Mouse (Mus musculus): ENCODE results near the gene Ank2.

DNA sequence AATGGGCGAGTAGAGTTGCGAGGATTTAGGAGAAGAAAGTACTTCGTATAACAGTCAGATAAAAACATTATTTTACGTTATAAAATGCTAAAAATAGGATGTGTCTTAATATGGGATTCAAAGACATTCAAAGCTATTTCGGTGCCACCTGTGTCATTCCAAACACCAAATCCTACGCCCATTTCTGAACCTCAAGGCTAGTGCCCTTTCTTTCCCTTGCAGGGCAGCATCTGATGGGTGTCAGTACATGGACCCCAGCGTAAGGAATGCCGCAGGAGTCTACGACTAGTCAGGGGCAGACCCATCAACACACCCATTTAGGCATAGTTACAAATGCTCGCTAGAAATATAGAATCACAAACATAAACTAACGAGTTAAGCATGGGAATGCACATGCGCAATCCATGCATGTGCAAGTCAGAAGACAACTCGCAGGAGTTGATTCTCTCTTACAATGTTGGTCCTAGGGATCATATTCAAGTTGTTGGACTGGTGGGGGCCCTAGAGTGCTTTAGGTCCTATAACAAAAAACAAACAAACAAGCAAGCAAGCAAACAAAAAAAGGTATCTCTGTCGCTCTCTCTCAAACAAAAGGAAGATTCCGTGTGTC, 240.6 kb downstream of the Ank2 start:
- TF ChIP-seq CTCF (IDR thresholded peaks at IDR 0.05; ENCODE audit: low read depth, low read length) (no peak), GATA1 (IDR thresholded peaks at IDR 0.05; ENCODE audit: borderline replicate concordance, low read length) (no peak), TAL1 (conservative IDR thresholded peaks at IDR 0.05; ENCODE audit: low read depth, low read length) (no peak), GATA2 (IDR thresholded peaks at IDR 0.05; ENCODE audit: borderline replicate concordance, low read depth, low read length) (no peak)

All from G1E (cell line).